Mouse (Mus musculus): ENCODE results near the gene Map1b. TPM values are rescaled to one million over a fixed set of nuclear protein-coding genes. Genes with fewer than 3 reads are reported as not detected.
A peak's percentile ranks its signal among the peaks of the same experiment; 100 is the strongest.

Map1b gene
- polyA plus RNA-seq, 1 experiment from 2014 or later: 1,966 TPM

- Histone ChIP-seq H3K9ac (ENCODE audit: low read depth, low read length) (no peak overlapping the region), H3K4me3 (ENCODE audit: low read depth, low read length) (no peak overlapping the region), H3K4me1 (ENCODE audit: control insufficient read depth, insufficient read depth, low read length) (peaks cover 9% of the 10 kb centered on the region), H3K27ac (ENCODE audit: low read length) (no peak overlapping the region), H3K27me3 (ENCODE audit: control insufficient read depth, insufficient read depth, low read depth, low read length) (no peaks in the 10 kb centered on the region), H3K36me3 (ENCODE audit: control insufficient read depth, insufficient read depth, low read length) (no peaks in the 10 kb centered on the region), H3K4me2 (ENCODE audit: low read length) (no peak overlapping the region), H3K9me3 (replicated peaks; ENCODE audit: control insufficient read depth, low read length, poor library complexity, severe bottlenecking) (no peaks in the 10 kb centered on the region)
- no peak for ATAC-seq
- WGBS: 86% methylated on average over 8 of the region's 8 CpGs
Observed at GRCm38 (mm10) chr13:99554960-99555359, 38.6 kb upstream of the Map1b start.

DNA sequence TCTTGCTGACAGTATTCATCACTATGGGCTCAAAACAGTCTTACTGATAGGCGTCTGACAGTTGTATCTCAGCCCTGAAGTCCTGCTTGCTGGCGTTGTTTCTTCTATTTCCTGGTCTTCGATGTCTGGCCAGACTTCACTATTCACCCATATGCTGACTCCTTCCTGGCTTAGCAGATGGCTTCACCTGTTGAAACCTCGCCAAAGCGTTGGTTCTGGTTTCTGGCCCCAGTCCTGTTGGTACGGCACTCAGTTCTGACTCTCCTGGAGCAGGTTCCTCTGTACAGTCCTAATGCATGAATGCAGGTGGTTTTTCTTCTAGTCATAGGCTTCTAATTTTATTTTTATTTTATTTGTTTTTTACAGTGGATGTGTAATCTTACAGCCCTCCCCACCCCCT lies 38.1 kb upstream of the Map1b start:
- Histone ChIP-seq H3K4me3 (ENCODE audit: low read depth, low read length) (no peak overlapping the region), H3K36me3 (ENCODE audit: control insufficient read depth, insufficient read depth, low read length) (no peaks in the 10 kb centered on the region), H3K27me3 (ENCODE audit: control insufficient read depth, insufficient read depth, low read depth, low read length) (no peaks in the 10 kb centered on the region), H3K9me3 (replicated peaks; ENCODE audit: control insufficient read depth, low read length, poor library complexity, severe bottlenecking) (no peaks in the 10 kb centered on the region), H3K4me2 (ENCODE audit: low read length) (no peak overlapping the region), H3K27ac (ENCODE audit: low read length) (no peak overlapping the region), H3K9ac (ENCODE audit: low read depth, low read length) (no peak overlapping the region), H3K4me1 (ENCODE audit: control insufficient read depth, insufficient read depth, low read length) (peaks cover 14% of the 10 kb centered on the region)
- 95% methylated on average over 6 of the region's 6 CpGs for WGBS
- no peak for ATAC-seq

DNA sequence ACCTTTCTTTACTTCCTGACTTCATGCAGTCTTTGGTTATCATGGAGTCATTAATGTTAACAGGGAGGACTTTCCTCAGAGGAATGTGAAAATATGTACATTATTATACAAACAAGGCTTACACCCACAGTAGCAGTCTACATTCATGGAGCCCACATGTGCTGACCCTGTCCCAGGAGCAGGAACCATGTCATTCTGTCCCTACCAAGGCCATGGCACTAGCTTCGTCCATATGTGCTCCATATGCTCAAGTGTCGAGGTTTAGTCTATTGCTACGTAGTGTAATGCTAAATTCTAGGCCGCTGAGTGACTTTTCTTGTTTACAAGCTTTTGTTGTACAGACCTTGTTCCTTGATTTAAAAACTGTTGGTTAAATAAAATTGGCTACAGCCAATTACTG lies 36.0 kb upstream of the Map1b start:
- no peaks in the 10 kb centered on the region for H3K27me3 ChIP-seq (ENCODE audit: control insufficient read depth, insufficient read depth, low read depth, low read length)
- H3K9me3 ChIP-seq (replicated peaks; ENCODE audit: control insufficient read depth, low read length, poor library complexity, severe bottlenecking): no peaks in the 10 kb centered on the region
- H3K4me3 ChIP-seq (ENCODE audit: low read depth, low read length): no peak overlapping the region
- no peak overlapping the region for H3K27ac ChIP-seq (ENCODE audit: low read length)
- no peaks in the 10 kb centered on the region for H3K36me3 ChIP-seq (ENCODE audit: control insufficient read depth, insufficient read depth, low read length)
- 93% methylated on average over 4 of the region's 4 CpGs for WGBS
- H3K4me2 ChIP-seq (ENCODE audit: low read length): no peak overlapping the region
- H3K9ac ChIP-seq (ENCODE audit: low read depth, low read length): no peak overlapping the region
- H3K4me1 ChIP-seq (ENCODE audit: control insufficient read depth, insufficient read depth, low read length): peaks cover 15% of the 10 kb centered on the region
- no peak for ATAC-seq

DNA sequence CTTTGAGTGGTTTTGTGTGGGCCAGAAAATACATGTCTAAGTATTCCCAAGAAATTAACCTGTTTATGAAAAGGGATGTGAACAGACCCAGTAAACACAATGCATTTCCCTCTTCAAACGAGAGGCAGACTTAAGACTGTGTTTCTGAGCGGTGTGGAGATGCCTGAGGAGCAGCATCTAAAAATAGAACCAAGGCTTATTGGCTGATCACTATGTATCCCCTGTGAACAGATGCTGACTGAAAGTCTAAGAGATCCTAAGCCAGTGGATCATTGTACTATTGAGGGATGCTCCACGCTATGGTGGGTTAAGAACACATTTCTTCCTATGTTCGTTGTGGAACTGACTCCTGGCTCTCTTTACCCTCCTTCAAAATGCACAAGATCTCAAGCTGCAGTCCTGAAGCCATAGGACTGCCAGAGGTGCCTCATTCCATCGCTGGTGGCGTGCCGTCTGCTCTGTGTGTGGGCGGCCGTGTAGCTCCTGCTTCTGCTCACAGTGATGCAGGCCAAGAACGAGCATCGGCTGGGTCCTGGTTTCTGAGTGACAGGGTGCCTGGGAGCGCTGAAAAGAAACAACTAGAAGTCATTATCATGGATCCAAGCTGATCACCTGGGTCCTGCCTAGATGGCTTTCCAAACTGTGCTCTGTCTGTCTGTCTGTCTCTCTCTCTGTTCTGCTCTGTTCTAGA lies 34.5 kb upstream of the Map1b start:
- Histone ChIP-seq H3K27me3 (ENCODE audit: control insufficient read depth, insufficient read depth, low read depth, low read length) (no peaks in the 10 kb centered on the region), H3K4me3 (ENCODE audit: low read depth, low read length) (no peak overlapping the region), H3K27ac (ENCODE audit: low read length) (no peak overlapping the region), H3K4me1 (ENCODE audit: control insufficient read depth, insufficient read depth, low read length) (peaks cover 15% of the 10 kb centered on the region), H3K9me3 (replicated peaks; ENCODE audit: control insufficient read depth, low read length, poor library complexity, severe bottlenecking) (no peaks in the 10 kb centered on the region), H3K9ac (ENCODE audit: low read depth, low read length) (no peak overlapping the region), H3K36me3 (ENCODE audit: control insufficient read depth, insufficient read depth, low read length) (no peaks in the 10 kb centered on the region), H3K4me2 (ENCODE audit: low read length) (no peak overlapping the region)
- peak; percentile 70 for ATAC-seq
- 49% methylated on average over 12 of the region's 12 CpGs for WGBS

DNA sequence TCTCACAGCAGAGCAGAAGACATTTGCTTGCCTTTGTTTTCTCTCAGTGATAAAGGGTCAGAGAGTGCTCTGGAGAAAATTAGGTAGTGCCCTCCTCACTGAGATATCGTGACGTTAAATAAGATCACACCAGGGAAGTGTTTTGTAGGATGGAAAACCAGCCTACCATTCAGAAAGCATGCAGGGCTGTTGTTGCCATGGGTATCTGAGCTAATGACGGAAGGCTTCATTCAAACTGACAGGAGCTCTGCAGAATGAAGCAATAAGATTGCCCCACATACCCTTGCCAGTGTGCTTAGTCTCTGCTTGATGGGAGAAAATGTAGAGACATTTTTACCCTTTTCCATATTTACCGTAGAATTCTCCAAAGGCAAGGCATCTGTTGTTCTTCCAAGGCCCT lies 33.7 kb upstream of the Map1b start:
- H3K36me3 ChIP-seq (ENCODE audit: control insufficient read depth, insufficient read depth, low read length): no peaks in the 10 kb centered on the region
- peak overlapping the region; percentile 16; the same call in 1 of the 2 replicates for H3K4me2 ChIP-seq (ENCODE audit: low read length)
- H3K4me3 ChIP-seq (ENCODE audit: low read depth, low read length): no peak overlapping the region
- H3K9me3 ChIP-seq (replicated peaks; ENCODE audit: control insufficient read depth, low read length, poor library complexity, severe bottlenecking): no peaks in the 10 kb centered on the region
- H3K27me3 ChIP-seq (ENCODE audit: control insufficient read depth, insufficient read depth, low read depth, low read length): no peaks in the 10 kb centered on the region
- ATAC-seq: no peak
- H3K9ac ChIP-seq (ENCODE audit: low read depth, low read length): 0 out of 2 replicates have a peak overlapping the region, but pooled peaks have one; percentile 21
- 31% methylated on average over 4 of the region's 4 CpGs for WGBS
- peaks cover 15% of the 10 kb centered on the region for H3K4me1 ChIP-seq (ENCODE audit: control insufficient read depth, insufficient read depth, low read length)
- peak overlapping the region; percentile 18; the same call in 1 of the 2 replicates for H3K27ac ChIP-seq (ENCODE audit: low read length)

DNA sequence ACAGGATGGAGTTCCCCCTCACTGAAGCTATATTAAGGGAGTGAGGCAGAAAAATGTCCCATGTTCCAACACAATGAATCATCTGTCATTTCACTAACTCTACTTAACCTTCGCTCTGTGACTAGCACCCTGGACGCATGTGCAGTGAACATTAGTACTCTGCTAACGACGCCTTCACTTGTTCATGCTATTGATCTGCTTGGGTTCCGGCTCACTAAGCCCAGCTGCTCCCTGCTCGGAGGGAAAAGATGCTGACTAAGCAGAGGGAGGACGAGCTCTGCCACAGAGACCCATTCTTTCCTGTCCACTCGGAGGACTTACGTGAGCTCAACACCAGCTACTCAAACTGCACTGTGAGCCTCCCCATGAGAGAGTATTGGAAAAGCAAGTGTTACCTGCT lies 33.2 kb upstream of the Map1b start:
- H3K36me3 ChIP-seq (ENCODE audit: control insufficient read depth, insufficient read depth, low read length): no peaks in the 10 kb centered on the region
- H3K4me2 ChIP-seq (ENCODE audit: low read length): peak overlapping the region; percentile 16; the same call in 1 of the 2 replicates
- no peaks in the 10 kb centered on the region for H3K9me3 ChIP-seq (replicated peaks; ENCODE audit: control insufficient read depth, low read length, poor library complexity, severe bottlenecking)
- ATAC-seq: no peak; the same call in 1 of the 2 replicates
- 14% methylated on average over 9 of the region's 9 CpGs for WGBS
- H3K4me1 ChIP-seq (ENCODE audit: control insufficient read depth, insufficient read depth, low read length): peaks cover 15% of the 10 kb centered on the region
- 0 out of 2 replicates have a peak overlapping the region, but pooled peaks have one; percentile 21 for H3K9ac ChIP-seq (ENCODE audit: low read depth, low read length)
- H3K4me3 ChIP-seq (ENCODE audit: low read depth, low read length): no peak overlapping the region
- H3K27ac ChIP-seq (ENCODE audit: low read length): peak overlapping the region; percentile 18; the same call in 1 of the 2 replicates
- H3K27me3 ChIP-seq (ENCODE audit: control insufficient read depth, insufficient read depth, low read depth, low read length): no peaks in the 10 kb centered on the region

GRCm38 (mm10) chr13:99546832-99547231 lies 30.5 kb upstream of the Map1b start:
- 93% methylated on average over 5 of the region's 5 CpGs for WGBS
- H3K4me2 ChIP-seq (ENCODE audit: low read length): no peak overlapping the region

DNA sequence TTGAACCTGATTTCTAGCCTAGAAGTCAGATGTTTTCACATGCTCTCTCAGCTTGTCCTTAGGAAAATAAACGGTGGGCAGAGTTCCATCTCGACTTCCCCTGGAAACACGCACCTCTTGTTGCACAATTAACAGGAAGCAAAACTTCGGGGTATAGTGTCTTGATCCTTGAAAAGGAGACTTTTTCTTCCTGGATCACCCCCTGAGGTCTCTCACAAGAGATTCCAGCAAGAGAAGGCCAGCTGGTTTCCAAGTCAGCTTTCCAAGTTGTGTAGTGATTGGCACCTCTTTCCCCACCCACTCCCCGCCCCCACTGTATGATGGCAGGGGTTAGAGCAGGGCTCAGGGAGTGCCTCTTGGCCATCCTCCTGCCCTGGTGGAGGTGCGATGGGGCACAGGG lies 28.9 kb upstream of the Map1b start:
- 62% methylated on average over 6 of the region's 6 CpGs for WGBS

More at GRCm38 (mm10) chr13:99546832-99547231, 30.5 kb upstream of the Map1b start:
- H3K36me3 ChIP-seq (ENCODE audit: control insufficient read depth, insufficient read depth, low read length): no peaks in the 10 kb centered on the region
- H3K27ac ChIP-seq (ENCODE audit: low read length): no peak overlapping the region
- no peaks in the 10 kb centered on the region for H3K27me3 ChIP-seq (ENCODE audit: control insufficient read depth, insufficient read depth, low read depth, low read length)
- ATAC-seq: no peak
- no peak overlapping the region for H3K4me3 ChIP-seq (ENCODE audit: low read depth, low read length)
- H3K9ac ChIP-seq (ENCODE audit: low read depth, low read length): no peak overlapping the region
- H3K4me1 ChIP-seq (ENCODE audit: control insufficient read depth, insufficient read depth, low read length): peaks cover 21% of the 10 kb centered on the region
- H3K9me3 ChIP-seq (replicated peaks; ENCODE audit: control insufficient read depth, low read length, poor library complexity, severe bottlenecking): no peaks in the 10 kb centered on the region

DNA sequence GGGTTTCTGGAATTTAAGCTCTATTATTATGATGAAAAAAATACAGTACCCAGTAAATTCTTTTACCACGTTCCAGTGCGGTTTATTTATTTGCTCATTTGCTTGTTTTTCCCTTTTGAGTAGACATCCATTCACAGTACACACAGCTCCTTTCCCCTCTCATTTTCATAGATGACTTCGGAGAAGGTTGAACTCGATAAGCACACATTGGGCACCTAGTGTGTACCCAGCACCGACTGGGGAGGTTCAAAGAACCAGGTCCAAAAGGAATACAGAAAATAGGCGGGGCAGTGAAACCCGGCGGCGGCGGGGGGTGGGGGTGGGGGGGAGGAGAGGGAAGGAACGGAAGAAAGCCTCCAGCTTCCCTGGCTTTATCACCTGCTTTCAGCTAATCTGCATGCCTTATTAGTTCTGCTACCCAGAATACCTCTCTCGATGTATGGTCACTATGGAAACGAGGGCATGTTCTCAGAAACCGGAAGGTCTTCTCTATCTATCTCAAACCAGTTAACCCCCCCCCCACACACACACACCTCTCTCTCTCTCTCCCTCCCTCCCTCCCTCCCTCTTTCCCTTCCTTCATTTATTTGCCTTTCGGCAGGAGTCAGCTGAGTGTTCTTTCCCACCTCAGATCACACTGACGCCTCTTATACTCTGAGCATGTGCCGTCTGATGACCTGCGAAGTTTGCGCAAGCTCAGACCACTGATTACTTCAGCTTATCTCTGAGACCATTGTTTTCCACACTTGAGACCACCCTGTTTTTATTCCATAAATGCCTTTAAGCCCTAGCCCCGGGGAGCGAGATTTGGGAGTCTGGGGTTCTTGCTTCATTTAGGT lies 25.3 kb upstream of the Map1b start:
- Histone ChIP-seq H3K27ac (ENCODE audit: low read length) (peak overlapping the region; percentile 19), H3K4me1 (ENCODE audit: control insufficient read depth, insufficient read depth, low read length) (peaks cover 23% of the 10 kb centered on the region), H3K9ac (ENCODE audit: low read depth, low read length) (peak overlapping the region; percentile 13; the same call in 1 of the 2 replicates), H3K4me3 (ENCODE audit: low read depth, low read length) (peak overlapping the region; percentile 22), H3K27me3 (ENCODE audit: control insufficient read depth, insufficient read depth, low read depth, low read length) (no peaks in the 10 kb centered on the region), H3K9me3 (replicated peaks; ENCODE audit: control insufficient read depth, low read length, poor library complexity, severe bottlenecking) (no peaks in the 10 kb centered on the region), H3K4me2 (ENCODE audit: low read length) (peak overlapping the region; percentile 45), H3K36me3 (ENCODE audit: control insufficient read depth, insufficient read depth, low read length) (no peaks in the 10 kb centered on the region)
- peak; percentile 91 for ATAC-seq
- WGBS: 16% methylated on average over 21 of the region's 21 CpGs

More for the DNA sequence above, 28.9 kb upstream of the Map1b start:
- no peaks in the 10 kb centered on the region for H3K36me3 ChIP-seq (ENCODE audit: control insufficient read depth, insufficient read depth, low read length)
- H3K9me3 ChIP-seq (replicated peaks; ENCODE audit: control insufficient read depth, low read length, poor library complexity, severe bottlenecking): no peaks in the 10 kb centered on the region
- no peak overlapping the region for H3K9ac ChIP-seq (ENCODE audit: low read depth, low read length)
- peaks cover 22% of the 10 kb centered on the region for H3K4me1 ChIP-seq (ENCODE audit: control insufficient read depth, insufficient read depth, low read length)
- no peak overlapping the region for H3K27ac ChIP-seq (ENCODE audit: low read length)
- H3K4me2 ChIP-seq (ENCODE audit: low read length): no peak overlapping the region
- no peak overlapping the region for H3K4me3 ChIP-seq (ENCODE audit: low read depth, low read length)
- H3K27me3 ChIP-seq (ENCODE audit: control insufficient read depth, insufficient read depth, low read depth, low read length): no peaks in the 10 kb centered on the region
- ATAC-seq: no peak
